Mouse (Mus musculus): ENCODE measurements around the gene Rbp7.

Rbp7 gene

DNA sequence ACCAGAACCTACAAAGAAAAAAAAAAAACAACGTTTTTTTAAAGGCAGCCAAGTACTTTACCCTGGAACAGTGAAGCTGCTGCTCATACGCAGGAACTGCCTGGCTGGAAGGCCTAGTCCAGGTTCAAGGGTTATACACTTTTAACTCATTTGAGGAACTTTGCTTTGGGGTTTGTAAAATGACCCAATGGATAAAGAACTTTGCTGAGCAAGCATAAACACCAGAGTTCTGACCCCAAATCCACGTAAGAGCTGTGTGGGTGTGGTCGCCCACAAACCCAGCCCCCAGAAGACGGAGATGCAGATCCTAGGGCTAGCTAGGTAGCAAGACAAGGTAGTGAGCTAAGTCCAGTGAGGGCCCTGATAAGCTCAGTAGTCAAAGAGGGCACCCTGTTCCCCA, 47.3 kb downstream of the Rbp7 start:
- no peak for DNase-seq (ENCODE audit: extremely low spot score, low spot score)

DNA sequence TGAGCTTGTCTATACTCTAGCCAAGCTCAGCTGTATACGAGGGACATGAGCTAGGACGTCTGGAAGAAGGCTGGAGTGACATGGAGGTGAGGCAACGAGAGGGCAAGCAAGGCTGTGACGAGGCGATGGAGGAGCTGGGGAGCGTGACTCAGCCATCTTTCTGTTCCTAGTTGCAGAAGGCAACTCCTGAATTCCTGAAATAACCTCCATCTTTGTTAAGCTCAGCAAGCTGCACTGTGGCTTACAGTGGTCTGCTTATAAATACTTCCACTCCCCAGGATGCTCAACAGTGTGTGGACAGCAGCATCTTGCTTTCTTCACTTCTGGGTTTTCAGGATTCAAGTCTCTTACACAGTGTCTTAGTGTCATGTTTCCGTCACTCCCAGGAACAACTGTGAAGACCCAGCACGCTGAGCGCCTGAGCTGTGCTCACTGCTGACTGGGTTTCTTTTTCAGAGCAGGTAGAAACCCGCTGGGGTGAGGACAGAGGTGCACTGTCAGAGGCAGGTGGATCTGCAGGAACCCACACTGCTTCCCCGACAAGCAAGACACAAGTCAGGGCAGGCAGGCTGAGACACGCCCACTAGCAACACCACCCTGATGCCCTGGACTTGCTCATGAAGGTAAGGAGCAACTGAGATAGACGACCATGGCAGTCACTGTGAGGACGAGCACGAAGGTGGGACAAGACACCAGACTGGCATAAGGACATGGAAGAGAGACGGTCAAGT, 48.9 kb downstream of the Rbp7 start:
- DNase-seq (ENCODE audit: extremely low spot score, low spot score), result no peak

DNA sequence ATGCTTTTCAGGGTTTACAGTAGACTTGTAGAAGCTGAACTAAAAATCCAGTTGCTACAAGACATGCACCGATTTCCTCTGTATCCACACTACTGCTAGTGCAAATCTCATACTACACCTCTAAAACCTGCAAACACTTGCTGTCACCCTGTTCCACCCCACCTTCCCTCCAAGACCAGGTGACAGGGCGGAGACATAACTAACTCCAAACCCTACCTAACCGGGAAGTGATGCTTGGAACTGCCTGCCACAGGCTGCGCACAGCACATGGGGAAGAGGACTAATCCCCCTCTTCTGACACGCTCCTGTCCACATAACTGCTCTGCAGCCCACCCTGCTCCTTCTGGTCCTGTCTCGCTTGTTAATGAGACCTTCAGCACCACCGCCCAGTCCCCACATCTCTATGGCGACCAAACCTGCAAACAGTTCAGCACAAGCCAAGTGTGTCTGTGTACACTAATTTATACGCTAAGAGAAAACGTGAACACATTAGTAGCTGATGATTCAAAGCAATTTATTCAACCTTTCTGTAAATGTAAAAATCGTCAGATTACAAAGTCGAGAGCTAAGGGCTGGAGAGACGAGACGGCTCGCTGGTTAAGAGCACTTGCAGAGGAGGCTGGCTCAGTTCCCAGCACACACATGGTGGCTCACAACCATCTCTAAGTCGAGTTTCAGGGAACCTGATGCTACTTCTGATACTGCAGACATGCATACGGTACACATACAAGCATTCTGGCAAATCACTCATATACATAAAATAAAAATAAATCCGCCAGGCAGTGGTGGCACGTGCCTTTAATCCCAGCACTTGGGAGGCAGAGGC, 49.9 kb downstream of the Rbp7 start:
- no peak for DNase-seq (ENCODE audit: extremely low spot score, low spot score)

DNA sequence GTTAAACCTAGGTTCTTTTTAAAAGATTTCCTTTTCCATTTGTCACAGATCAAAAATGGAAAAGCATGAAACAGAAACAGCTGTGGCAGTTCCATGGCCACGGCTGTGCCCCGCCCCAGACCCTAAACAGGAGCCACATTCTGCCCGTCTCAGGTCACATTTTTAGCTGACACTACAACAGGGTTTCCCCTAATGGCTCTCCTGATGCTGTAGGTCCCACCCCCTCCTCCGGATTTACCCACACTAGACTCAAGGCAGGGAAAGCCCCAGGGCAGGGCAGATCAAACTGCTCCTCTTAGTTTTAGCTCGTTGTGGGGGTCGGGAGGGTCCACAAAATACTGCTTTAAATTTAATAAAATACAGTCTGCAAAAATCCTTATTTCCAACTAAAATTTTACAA, 51.7 kb downstream of the Rbp7 start:
- DNase-seq (ENCODE audit: extremely low spot score, low spot score), result no peak

DNA sequence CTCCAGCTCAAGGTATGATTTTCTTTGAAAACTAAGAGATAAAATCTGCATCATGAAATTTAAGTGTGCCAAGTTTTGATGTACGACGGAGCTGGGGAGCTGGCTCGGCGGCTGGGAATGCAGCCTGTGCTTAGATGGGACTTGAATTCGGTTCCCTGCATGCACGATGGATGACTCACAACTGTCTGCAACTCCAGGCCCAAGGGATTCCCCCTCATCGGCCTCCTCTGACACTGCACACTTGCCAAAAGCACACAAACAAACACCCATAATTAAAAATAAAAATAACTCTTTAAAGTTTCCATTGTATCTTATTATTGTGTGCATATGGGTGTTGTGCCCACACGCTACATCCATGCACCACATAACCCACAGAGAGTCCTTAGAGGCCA, 53.2 kb downstream of the Rbp7 start:
- no peak for DNase-seq (ENCODE audit: extremely low spot score, low spot score)

DNA sequence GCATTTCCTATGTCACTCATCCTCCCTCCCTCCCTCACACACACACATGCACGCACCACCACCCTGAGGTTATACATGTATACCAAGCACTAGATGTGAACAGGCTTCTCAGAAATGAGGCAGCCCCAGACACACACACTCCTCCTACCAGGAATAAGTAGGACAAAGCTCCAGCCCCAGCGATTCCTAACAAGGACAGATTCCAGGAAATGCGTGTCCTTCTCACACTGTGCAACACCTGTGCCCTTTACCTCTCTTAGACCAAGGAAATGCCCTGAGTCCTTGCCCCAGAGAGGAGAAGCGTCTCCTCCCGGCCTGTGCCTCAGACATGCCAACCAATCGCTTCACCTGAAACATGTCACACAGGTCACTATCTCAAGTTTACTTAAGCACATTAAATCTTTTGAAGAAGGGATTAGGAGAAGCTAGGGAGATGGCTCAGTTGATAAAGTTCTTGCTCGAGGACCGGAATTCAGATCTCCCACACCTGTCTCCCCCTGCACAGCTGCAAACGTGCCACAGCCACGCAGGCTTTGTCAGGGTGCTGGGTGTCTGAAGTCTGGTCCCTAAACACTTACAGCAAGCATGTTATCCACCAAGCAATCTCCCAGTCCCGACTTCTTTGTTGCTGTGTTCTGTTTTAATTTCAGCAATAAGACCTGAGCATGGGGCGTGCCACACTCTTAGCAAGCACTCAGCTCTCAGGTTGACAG, 53.7 kb downstream of the Rbp7 start:
- DNase-seq (ENCODE audit: extremely low spot score, low spot score), result no peak

All from neural tube, embryonic 10.5 days (tissue).